Mouse (Mus musculus) erythroid progenitor cell, adult 5-6 weeks (primary cell): Measurements from ENCODE around the gene Nup98. TPM values are rescaled to one million over a fixed set of nuclear protein-coding genes. Genes with fewer than 3 reads are reported as not detected.
A peak's percentile ranks its signal among the peaks of the same experiment; 100 is the strongest.

ENCODE experiments used
- ATAC-seq: replicated peaks from 2 replicates; pipeline ENCODE4 v1.8.0; 2016; ENCODE audit warnings: moderate number of reproducible peaks, mild to moderate bottlenecking, moderate TSS enrichment, inconsistent platforms; ENCODE audit not compliant: poor library complexity, low FRiP score, severe bottlenecking
- total RNA-seq, 2 experiments: library from RNA; stranded (forward) in 1 of 2; stranded (reverse) in 1 of 2; fragments of 150-400 nt in 1 of 2; fragments of 186-747, 209-891 nt in 1 of 2; gene quantifications; 2 replicates each; pipeline versions ENCODE4 v1.2.3 to v1.2.4; 2015 to 2017; ENCODE audit warnings: low replicate concordance in 2 of 2

Nup98 gene
- total RNA-seq, 2 experiments from 2014 or later: 53.6 to 64.6 TPM

- ATAC-seq: no peak
These were observed 127.2 kb downstream of the Nup98 start, which contains the start of gene Trpc2 for GRCm38 (mm10) chr7:102082816-102083215. Gene Trpc2, plus strand, starts transcription at chr7:102083116.

- no peak for ATAC-seq
These were observed 128.2 kb downstream of the Nup98 start for GRCm38 (mm10) chr7:102081784-102082183.

- ATAC-seq: no peak
These were observed 129.7 kb downstream of the Nup98 start for GRCm38 (mm10) chr7:102080311-102080710.

GRCm38 (mm10) chr7:102078517-102078916, 131.5 kb downstream of the Nup98 start:
- ATAC-seq: peak; percentile 64; the same call in 1 of the 2 replicates

GRCm38 (mm10) chr7:102076714-102077296, 133.2 kb downstream of the Nup98 start:
- peak; percentile 60 for ATAC-seq

Other genes with a start within 250 kb of the Nup98 start
- gene Il18bp, start 191.5 kb downstream of the Nup98 start, total RNA-seq (2015; ENCODE audit: low replicate concordance): 10.1 and 23.5 TPM in 2 replicates
- 3.7 and 10.2 TPM in 2 replicates for gene Il18bp, start 191.5 kb downstream of the Nup98 start, total RNA-seq (2017; ENCODE audit: low replicate concordance)
- gene Rnf121, start 144.7 kb downstream of the Nup98 start, total RNA-seq (2015; ENCODE audit: low replicate concordance): 5.0 and 16.2 TPM in 2 replicates
- gene Rnf121, start 144.7 kb downstream of the Nup98 start, total RNA-seq (2017; ENCODE audit: low replicate concordance): 7.5 and 14.1 TPM in 2 replicates
- gene Xndc1, start 144.7 kb downstream of the Nup98 start, total RNA-seq (2015; ENCODE audit: low replicate concordance): 22.7 and 23.1 TPM in 2 replicates
- 10.2 and 22.6 TPM in 2 replicates for gene Xndc1, start 144.7 kb downstream of the Nup98 start, total RNA-seq (2017; ENCODE audit: low replicate concordance)
- gene Xntrpc, start 144.5 kb downstream of the Nup98 start, total RNA-seq (2015; ENCODE audit: low replicate concordance): 1.3 TPM in 1 of 2 replicates, not detected in the other
- 0.61 and 1.0 TPM in 2 replicates for gene Xntrpc, start 144.5 kb downstream of the Nup98 start, total RNA-seq (2017; ENCODE audit: low replicate concordance)
- gene Trpc2, start 127.1 kb downstream of the Nup98 start, total RNA-seq (2015; ENCODE audit: low replicate concordance): 2.5 TPM in 1 of 2 replicates, not detected in the other
- gene Trpc2, start 127.1 kb downstream of the Nup98 start, total RNA-seq (2017; ENCODE audit: low replicate concordance): 0.83 TPM in 1 of 2 replicates, not detected in the other
- not detected in 2 replicates for gene Art1, start 108.4 kb downstream of the Nup98 start, total RNA-seq (2015; ENCODE audit: low replicate concordance)
- not detected in 2 replicates for gene Art1, start 108.4 kb downstream of the Nup98 start, total RNA-seq (2017; ENCODE audit: low replicate concordance)
- not detected in 2 replicates for gene Art5, start 100.7 kb downstream of the Nup98 start, total RNA-seq (2015; ENCODE audit: low replicate concordance)
- not detected in 2 replicates for gene Art5, start 100.7 kb downstream of the Nup98 start, total RNA-seq (2017; ENCODE audit: low replicate concordance)
- not detected in 2 replicates for gene Chrna10, start 93.3 kb downstream of the Nup98 start, total RNA-seq (2015; ENCODE audit: low replicate concordance)
- gene Chrna10, start 93.3 kb downstream of the Nup98 start, total RNA-seq (2017; ENCODE audit: low replicate concordance): not detected in 2 replicates
- 15.1 and 31.4 TPM in 2 replicates for gene Pgap2, start within 50 bp of the Nup98 start, total RNA-seq (2015; ENCODE audit: low replicate concordance)
- gene Pgap2, start within 50 bp of the Nup98 start, total RNA-seq (2017; ENCODE audit: low replicate concordance): 6.5 and 16.3 TPM in 2 replicates
- 125 and 176 TPM in 2 replicates for gene Rhog, start 45.9 kb upstream of the Nup98 start, total RNA-seq (2015; ENCODE audit: low replicate concordance)
- 27.1 and 35.6 TPM in 2 replicates for gene Rhog, start 45.9 kb upstream of the Nup98 start, total RNA-seq (2017; ENCODE audit: low replicate concordance)
- 28.9 and 31.7 TPM in 2 replicates for gene Stim1, start 57.6 kb upstream of the Nup98 start, total RNA-seq (2015; ENCODE audit: low replicate concordance)
- 45.2 and 72.3 TPM in 2 replicates for gene Stim1, start 57.6 kb upstream of the Nup98 start, total RNA-seq (2017; ENCODE audit: low replicate concordance)
- gene Rrm1, start 231.5 kb upstream of the Nup98 start, total RNA-seq (2015; ENCODE audit: low replicate concordance): 304 and 358 TPM in 2 replicates
- gene Rrm1, start 231.5 kb upstream of the Nup98 start, total RNA-seq (2017; ENCODE audit: low replicate concordance): 865 and 917 TPM in 2 replicates